Mouse (Mus musculus) midbrain, embryonic 16.5 days (tissue): Measurements from ENCODE around the gene BC030499. TPM values are rescaled to one million over a fixed set of nuclear protein-coding genes. Genes with fewer than 3 reads are reported as not detected.

ENCODE experiments used
- ATAC-seq: fragments of 200-750 bp; cut with Nextera tagmentation; 2 replicates; pipeline ENCODE4 v1.8.0; 2017; ENCODE audit warnings: moderate TSS enrichment
- H3K27ac ChIP-seq: fragments of 300-500 bp; sonication (generic); 2 replicates; pipeline ENCODE4 v1.5.1; 2014; ENCODE audit warnings: mild to moderate bottlenecking, low read length, mixed read lengths
- H3K27me3 ChIP-seq: fragments of 300-500 bp; sonication (generic); 2 replicates; pipeline ENCODE4 v1.6.1; 2014; ENCODE audit warnings: low read depth, low read length, mixed read lengths; ENCODE audit not compliant: control insufficient read depth, insufficient read depth
- H3K36me3 ChIP-seq: fragments of 300-500 bp; sonication (generic); 2 replicates; pipeline ENCODE4 v1.6.1; 2014; ENCODE audit warnings: mild to moderate bottlenecking, low read length, moderate library complexity, mixed read lengths; ENCODE audit not compliant: control insufficient read depth, insufficient read depth
- H3K4me1 ChIP-seq: fragments of 300-500 bp; sonication (generic); 2 replicates; pipeline ENCODE4 v1.6.1; 2014; ENCODE audit warnings: mild to moderate bottlenecking, low read length, mixed read lengths; ENCODE audit not compliant: control insufficient read depth, insufficient read depth
- H3K4me2 ChIP-seq: fragments of 300-500 bp; sonication (generic); 2 replicates; pipeline ENCODE4 v1.6.1; 2014; ENCODE audit warnings: mild to moderate bottlenecking, low read length, mixed read lengths
- H3K4me3 ChIP-seq: fragments of 300-500 bp; sonication (generic); 2 replicates; pipeline ENCODE4 v1.5.1; 2014; ENCODE audit warnings: low read depth, mild to moderate bottlenecking, low read length, moderate library complexity, mixed read lengths
- H3K9ac ChIP-seq: fragments of 300-500 bp; sonication (generic); 2 replicates; pipeline ENCODE4 v1.6.1; 2014; ENCODE audit warnings: low read depth, low read length, mixed read lengths
- H3K9me3 ChIP-seq: fragments of 300-500 bp; sonication (generic); replicated peaks from 2 replicates; pipeline ENCODE4 v1.6.1; 2014; ENCODE audit warnings: mild to moderate bottlenecking, low read length, mixed read lengths; ENCODE audit not compliant: control insufficient read depth, poor library complexity, severe bottlenecking
- WGBS: fragments of 180-500 bp; shearing (Covaris S2); extraction: QIAGEN DNeasy Blood & Tissue Kit; methylation state at CpG from one replicate; pipeline ENCODE4 v1.1.7; 2014; 5-methylcytosine and 5-hydroxymethylcytosine counted together
- polyA plus RNA-seq: library from polyadenylated mRNA; unstranded; fragments of >200 nt; fragmentation: Nextera tagmentation; extraction: Ambion mirVana; gene quantifications from 2 replicates; pipeline ENCODE4 v1.2.1, GENCODE M21; 2015

Gene BC030499
- polyA plus RNA-seq: 0.15 and 0.25 TPM in 2 replicates

- no peaks in the 10 kb centered on the region for H3K9me3 ChIP-seq
- H3K27me3 ChIP-seq: no peaks in the 10 kb centered on the region
- H3K27ac ChIP-seq: no peak within 1 kb of the TSS
- no peak for ATAC-seq
- H3K4me1 ChIP-seq: no peaks in the 10 kb centered on the region
- WGBS: 92% methylated on average over 4 of the region's 4 CpGs
- no peak within 1 kb of the TSS for H3K4me2 ChIP-seq
- H3K36me3 ChIP-seq: peaks cover 40% of the 10 kb centered on the region
- 0 out of 2 replicates have a peak within 1 kb of the TSS, but pooled peaks have one; percentile 6 for H3K9ac ChIP-seq
- no peak within 1 kb of the TSS for H3K4me3 ChIP-seq
Measured at GRCm38 (mm10) chr11:78290654-78291053, at the start of gene BC030499. Gene BC030499, plus strand, starts transcription at chr11:78290841.

- no peaks in the 10 kb centered on the region for H3K27me3 ChIP-seq
- 0% methylated on average over 19 of the region's 19 CpGs for WGBS
- no peak; the same call in 1 of the 2 replicates for ATAC-seq
- no peaks in the 10 kb centered on the region for H3K36me3 ChIP-seq
- H3K9ac ChIP-seq: peak overlapping the region; percentile 97
- H3K4me3 ChIP-seq: peak overlapping the region; percentile 95
- H3K27ac ChIP-seq: peak overlapping the region; percentile 99
- H3K4me1 ChIP-seq: peaks cover 45% of the 10 kb centered on the region
- peak overlapping the region; percentile 88 for H3K4me2 ChIP-seq
- no peaks in the 10 kb centered on the region for H3K9me3 ChIP-seq
Measured at GRCm38 (mm10) chr11:78245261-78245626, 45.4 kb upstream of the BC030499 start.

- peak within 1 kb of the TSS; percentile 99 for H3K27ac ChIP-seq
- peaks cover 45% of the 10 kb centered on the region for H3K4me1 ChIP-seq
Measured at GRCm38 (mm10) chr11:78245627-78246317, 44.9 kb upstream of the BC030499 start, which contains the start of the genes Sdf2 and Supt6. Gene Sdf2, plus strand, starts transcription at chr11:78245746. Gene Supt6, minus strand, starts transcription at chr11:78245987.

GRCm38 (mm10) chr11:78246318-78247011, 44.2 kb upstream of the BC030499 start:
- Histone ChIP-seq H3K27ac (peak overlapping the region; percentile 99), H3K9me3 (no peaks in the 10 kb centered on the region), H3K4me2 (peak overlapping the region; percentile 69), H3K4me1 (peaks cover 45% of the 10 kb centered on the region), H3K36me3 (0 out of 2 replicates have a peak, but pooled peaks cover 3% of the 10 kb centered on the region), H3K27me3 (no peaks in the 10 kb centered on the region), H3K9ac (peak overlapping the region; percentile 97), H3K4me3 (peak overlapping the region; percentile 95)
- no peak for ATAC-seq
- 55% methylated on average over 7 of the region's 7 CpGs for WGBS

More at GRCm38 (mm10) chr11:78245627-78246317, 44.9 kb upstream of the BC030499 start, which contains the start of the genes Sdf2 and Supt6:
- Histone ChIP-seq H3K4me2 (peak within 1 kb of the TSS; percentile 88), H3K9ac (peak within 1 kb of the TSS; percentile 97), H3K27me3 (no peaks in the 10 kb centered on the region), H3K4me3 (peak within 1 kb of the TSS; percentile 95), H3K36me3 (0 out of 2 replicates have a peak, but pooled peaks cover under 1% of the 10 kb centered on the region), H3K9me3 (no peaks in the 10 kb centered on the region)
- peak; percentile 97 for ATAC-seq
- WGBS: under 1% methylated on average over 49 of the region's 50 CpGs

- Histone ChIP-seq H3K27ac (no peak overlapping the region), H3K4me2 (peak overlapping the region; percentile 69), H3K36me3 (peaks cover 3% of the 10 kb centered on the region; the same call in 1 of the 2 replicates), H3K4me1 (peaks cover 42% of the 10 kb centered on the region), H3K9me3 (no peaks in the 10 kb centered on the region), H3K27me3 (no peaks in the 10 kb centered on the region), H3K4me3 (peak overlapping the region; percentile 95; the same call in 1 of the 2 replicates), H3K9ac (no peak overlapping the region)
- no peak for ATAC-seq
- WGBS: 83% methylated on average over 3 of the region's 3 CpGs
Measured at GRCm38 (mm10) chr11:78247012-78247348, 43.7 kb upstream of the BC030499 start.

- H3K36me3 ChIP-seq: peaks cover 9% of the 10 kb centered on the region; the same call in 1 of the 2 replicates
- 65% methylated on average over 4 of the region's 4 CpGs for WGBS
- H3K4me1 ChIP-seq: peaks cover 39% of the 10 kb centered on the region
- no peak overlapping the region for H3K27ac ChIP-seq
- no peaks in the 10 kb centered on the region for H3K27me3 ChIP-seq
- H3K9ac ChIP-seq: no peak overlapping the region
- no peak for ATAC-seq
- H3K4me2 ChIP-seq: no peak overlapping the region
- H3K4me3 ChIP-seq: no peak overlapping the region
- H3K9me3 ChIP-seq: no peaks in the 10 kb centered on the region
Measured at GRCm38 (mm10) chr11:78247727-78248140, 42.9 kb upstream of the BC030499 start.

- peaks cover 19% of the 10 kb centered on the region for H3K36me3 ChIP-seq
- no peak overlapping the region for H3K9ac ChIP-seq
- no peaks in the 10 kb centered on the region for H3K27me3 ChIP-seq
- 100% methylated on average over 1 of the region's 1 CpGs for WGBS
- no peak overlapping the region for H3K4me2 ChIP-seq
- no peak for ATAC-seq
- H3K4me1 ChIP-seq: no peaks in the 10 kb centered on the region
- no peaks in the 10 kb centered on the region for H3K9me3 ChIP-seq
- H3K4me3 ChIP-seq: no peak overlapping the region
- H3K27ac ChIP-seq: no peak overlapping the region
Measured at GRCm38 (mm10) chr11:78256618-78257017, 34.0 kb upstream of the BC030499 start.

- 97% methylated on average over 2 of the region's 2 CpGs for WGBS
- H3K27ac ChIP-seq: no peak overlapping the region
- ATAC-seq: no peak
- H3K9ac ChIP-seq: no peak overlapping the region
- H3K36me3 ChIP-seq: peaks cover 12% of the 10 kb centered on the region
- H3K4me1 ChIP-seq: peaks cover 13% of the 10 kb centered on the region
- no peaks in the 10 kb centered on the region for H3K27me3 ChIP-seq
- H3K4me2 ChIP-seq: peak overlapping the region; percentile 50
- peak overlapping the region; percentile 92 for H3K4me3 ChIP-seq
- H3K9me3 ChIP-seq: no peaks in the 10 kb centered on the region
Measured at GRCm38 (mm10) chr11:78260489-78261258, 30.0 kb upstream of the BC030499 start.
